Mouse (Mus musculus) liver, embryonic 13.5 days (tissue): ENCODE measurements at regions not wholly inside any gene's neighbourhood (a gene's known extent, or its start where the extent isn't known, plus 50 kb on each side); places are given as distances from the start of the nearest gene placed in this dataset.

Experiments used
- ATAC-seq: fragments of 200-750 bp; cut with Nextera tagmentation; 2 replicates; pipeline ENCODE4 v1.8.0; 2017; ENCODE audit warnings: low read depth, mild to moderate bottlenecking, moderate number of reproducible peaks, moderate library complexity
- DNase-seq: peaks from one replicate; pipeline ENCODE4 v3.0.0; 2022
- H3K27ac ChIP-seq: fragments of 300-500 bp; sonication (generic); 2 replicates; pipeline ENCODE4 v1.5.1; 2015; ENCODE audit warnings: moderate library complexity, mild to moderate bottlenecking, inconsistent platforms
- H3K27me3 ChIP-seq: fragments of 300-500 bp; sonication (generic); 2 replicates; pipeline ENCODE4 v1.6.1; 2015; ENCODE audit warnings: mild to moderate bottlenecking, inconsistent platforms
- H3K36me3 ChIP-seq: fragments of 300-500 bp; sonication (generic); 2 replicates; pipeline ENCODE4 v1.6.1; 2015; ENCODE audit warnings: mild to moderate bottlenecking, inconsistent platforms
- H3K4me1 ChIP-seq: fragments of 300-500 bp; sonication (generic); replicated peaks from 2 replicates; pipeline ENCODE4 v1.6.1; 2015; ENCODE audit warnings: inconsistent platforms
- H3K4me2 ChIP-seq: fragments of 300-500 bp; sonication (generic); 2 replicates; pipeline ENCODE4 v1.6.1; 2015; ENCODE audit warnings: inconsistent platforms, mild to moderate bottlenecking, moderate library complexity
- H3K4me3 ChIP-seq: fragments of 300-500 bp; sonication (generic); replicated peaks from 2 replicates; pipeline ENCODE4 v1.5.1; 2015; ENCODE audit warnings: mild to moderate bottlenecking, inconsistent platforms
- H3K9ac ChIP-seq: fragments of 300-500 bp; sonication (generic); 2 replicates; pipeline ENCODE4 v1.6.1; 2015; ENCODE audit warnings: mild to moderate bottlenecking, inconsistent platforms
- H3K9me3 ChIP-seq: fragments of 300-500 bp; sonication (generic); replicated peaks from 2 replicates; pipeline ENCODE4 v1.6.1; 2016; ENCODE audit warnings: inconsistent platforms
- WGBS: fragments of 180-500 bp; shearing (Covaris S2); methylation state at CpG from one replicate; pipeline ENCODE4 v1.1.7; 2015; ENCODE audit not compliant: insufficient replicate concordance; 5-methylcytosine and 5-hydroxymethylcytosine counted together

- ATAC-seq (no peak), DNase-seq (no peak)
- Histone ChIP-seq H3K4me1 (no peaks in the 10 kb centered on the region), H3K36me3 (no peaks in the 10 kb centered on the region), H3K27ac (no peak overlapping the region), H3K9me3 (no peaks in the 10 kb centered on the region), H3K9ac (no peak overlapping the region), H3K27me3 (no peaks in the 10 kb centered on the region), H3K4me3 (no peak overlapping the region), H3K4me2 (no peak overlapping the region)
- 57% methylated on average over 6 of the region's 6 CpGs for WGBS
Measured at GRCm38 (mm10) chr2:50586321-50587050, 289.9 kb upstream of the Mmadhc start.

DNA sequence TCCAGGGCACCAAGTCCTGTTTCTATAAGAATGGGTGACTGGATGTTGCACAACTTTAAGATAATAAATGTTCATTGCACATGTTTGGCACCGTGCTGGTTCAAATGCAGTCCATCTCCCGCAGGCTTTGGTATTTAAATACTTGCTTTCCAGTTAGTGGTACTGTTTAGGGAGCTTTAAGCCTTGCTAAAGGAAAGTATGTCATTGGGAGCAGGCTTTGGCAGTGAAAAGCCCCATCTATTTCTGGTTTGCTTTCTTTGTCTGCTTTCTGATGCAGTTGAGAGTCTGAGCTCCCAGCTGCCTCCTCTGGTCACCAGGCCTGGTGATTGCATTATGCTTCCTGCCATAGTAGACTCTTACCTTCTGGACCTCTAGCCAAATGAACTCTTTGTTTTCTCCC lies 283.0 kb upstream of the Mmadhc start:
- H3K36me3 ChIP-seq, result no peaks in the 10 kb centered on the region
- WGBS, result 61% methylated on average over 2 of the region's 2 CpGs
- no peak for DNase-seq

DNA sequence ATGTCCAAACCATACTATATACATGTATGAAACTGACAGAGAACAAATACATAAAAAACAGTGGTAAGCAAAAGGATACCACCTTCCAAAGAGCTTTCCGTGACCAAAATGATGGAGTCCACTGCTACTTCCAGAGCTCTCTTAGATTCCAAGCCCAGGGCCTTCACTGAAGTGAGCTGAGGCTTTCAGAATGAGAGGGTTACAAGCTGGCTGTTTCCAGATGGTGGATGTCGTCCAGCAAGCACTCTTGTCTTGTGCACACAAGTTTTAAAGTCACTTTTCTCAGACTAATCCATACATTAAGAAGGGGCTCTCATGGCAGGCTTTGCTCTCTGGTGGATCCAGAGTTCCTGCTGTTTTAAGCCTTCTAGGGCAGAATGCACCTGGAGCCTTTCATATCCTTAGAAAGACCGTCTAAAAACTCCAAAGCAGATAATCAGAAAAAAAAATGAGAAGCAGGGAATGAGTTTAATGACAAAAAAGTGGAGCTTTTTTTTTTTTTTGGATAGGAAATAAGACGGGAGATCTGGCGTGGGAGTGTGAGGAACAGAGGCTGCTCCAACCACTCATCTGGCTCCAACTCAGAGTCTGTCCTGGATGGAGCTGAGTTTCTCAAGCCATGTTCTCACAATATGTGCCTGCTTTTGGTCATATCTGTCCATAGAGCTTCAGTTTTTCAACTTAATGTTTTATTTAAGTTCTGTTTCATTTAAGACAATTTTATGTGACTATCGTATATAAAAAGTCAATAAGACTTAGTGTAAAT lies 281.9 kb upstream of the Mmadhc start:
- no peak for DNase-seq
- Histone ChIP-seq H3K4me2 (no peak overlapping the region), H3K27ac (no peak overlapping the region), H3K36me3 (no peaks in the 10 kb centered on the region), H3K9ac (no peak overlapping the region), H3K4me1 (no peaks in the 10 kb centered on the region), H3K4me3 (no peak overlapping the region), H3K27me3 (no peaks in the 10 kb centered on the region), H3K9me3 (no peaks in the 10 kb centered on the region)
- ATAC-seq, result no peak
- WGBS, result 48% methylated on average over 6 of the region's 6 CpGs

More for the DNA sequence above, 283.0 kb upstream of the Mmadhc start:
- ATAC-seq, result no peak
- no peaks in the 10 kb centered on the region for H3K4me1 ChIP-seq
- no peaks in the 10 kb centered on the region for H3K27me3 ChIP-seq
- H3K27ac ChIP-seq, result no peak overlapping the region
- no peak overlapping the region for H3K4me2 ChIP-seq
- no peak overlapping the region for H3K4me3 ChIP-seq
- H3K9ac ChIP-seq, result no peak overlapping the region
- H3K9me3 ChIP-seq, result no peaks in the 10 kb centered on the region

- ATAC-seq (no peak), DNase-seq (no peak)
- Histone ChIP-seq H3K4me3 (no peak overlapping the region), H3K36me3 (no peaks in the 10 kb centered on the region), H3K27me3 (no peaks in the 10 kb centered on the region), H3K4me1 (no peaks in the 10 kb centered on the region), H3K4me2 (no peak overlapping the region), H3K9ac (no peak overlapping the region), H3K9me3 (no peaks in the 10 kb centered on the region), H3K27ac (no peak overlapping the region)
- WGBS, result 75% methylated on average over 9 of the region's 9 CpGs
Measured at GRCm38 (mm10) chr2:50577736-50578135, 281.1 kb upstream of the Mmadhc start.

- Histone ChIP-seq H3K27me3 (no peaks in the 10 kb centered on the region), H3K4me1 (no peaks in the 10 kb centered on the region), H3K36me3 (no peaks in the 10 kb centered on the region), H3K27ac (no peak overlapping the region), H3K9me3 (no peaks in the 10 kb centered on the region), H3K4me2 (no peak overlapping the region), H3K4me3 (no peak overlapping the region), H3K9ac (no peak overlapping the region)
- ATAC-seq (no peak), DNase-seq (no peak)
- 42% methylated on average over 3 of the region's 3 CpGs for WGBS
Measured at GRCm38 (mm10) chr2:50573455-50573854, 276.9 kb upstream of the Mmadhc start.

DNA sequence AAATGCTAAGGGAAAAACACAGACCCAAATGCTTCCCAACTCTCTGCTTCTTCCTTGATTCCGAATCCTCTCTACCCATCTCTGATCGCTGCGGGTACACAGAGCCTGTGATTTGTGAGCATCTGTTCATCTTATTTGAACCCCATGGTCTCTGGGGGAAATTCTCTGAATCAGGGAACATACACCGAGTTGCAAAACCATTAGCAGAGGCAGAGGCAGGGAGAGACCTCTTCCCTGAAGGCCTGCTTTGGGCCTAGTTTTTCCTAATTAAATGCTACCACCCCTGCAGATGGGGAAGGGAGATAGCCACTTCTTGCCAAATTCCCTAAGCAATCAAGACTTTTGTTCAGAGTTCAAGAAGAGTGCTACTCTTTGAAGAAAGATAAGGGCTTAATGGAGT lies 274.4 kb upstream of the Mmadhc start:
- H3K9ac ChIP-seq, result no peak overlapping the region
- H3K27me3 ChIP-seq, result no peaks in the 10 kb centered on the region
- H3K9me3 ChIP-seq, result no peaks in the 10 kb centered on the region
- WGBS, result 68% methylated on average over 4 of the region's 4 CpGs
- no peaks in the 10 kb centered on the region for H3K4me1 ChIP-seq
- no peak for DNase-seq
- no peak overlapping the region for H3K4me3 ChIP-seq
- H3K27ac ChIP-seq, result no peak overlapping the region
- ATAC-seq, result no peak
- no peak overlapping the region for H3K4me2 ChIP-seq
- no peaks in the 10 kb centered on the region for H3K36me3 ChIP-seq

GRCm38 (mm10) chr2:50569502-50570285 lies 273.1 kb upstream of the Mmadhc start:
- ATAC-seq (no peak), DNase-seq (no peak)
- Histone ChIP-seq H3K4me1 (no peaks in the 10 kb centered on the region), H3K36me3 (no peaks in the 10 kb centered on the region), H3K4me2 (no peak overlapping the region), H3K27me3 (no peaks in the 10 kb centered on the region), H3K9ac (no peak overlapping the region), H3K9me3 (no peaks in the 10 kb centered on the region), H3K27ac (no peak overlapping the region), H3K4me3 (no peak overlapping the region)
- WGBS, result 61% methylated on average over 7 of the region's 7 CpGs

- Histone ChIP-seq H3K9me3 (no peaks in the 10 kb centered on the region), H3K27ac (no peak overlapping the region), H3K36me3 (no peaks in the 10 kb centered on the region), H3K4me2 (no peak overlapping the region), H3K9ac (no peak overlapping the region), H3K4me1 (no peaks in the 10 kb centered on the region), H3K4me3 (no peak overlapping the region), H3K27me3 (no peaks in the 10 kb centered on the region)
- 58% methylated on average over 8 of the region's 8 CpGs for WGBS
- ATAC-seq, result no peak
- DNase-seq, result no peak
Measured at GRCm38 (mm10) chr2:50568777-50569501, 272.3 kb upstream of the Mmadhc start.

GRCm38 (mm10) chr2:50567542-50567941 lies 270.9 kb upstream of the Mmadhc start:
- DNase-seq, result no peak
- 58% methylated on average over 1 of the region's 1 CpGs for WGBS
- Histone ChIP-seq H3K9me3 (no peaks in the 10 kb centered on the region), H3K27me3 (no peaks in the 10 kb centered on the region), H3K4me2 (no peak overlapping the region), H3K9ac (no peak overlapping the region), H3K27ac (no peak overlapping the region), H3K4me1 (no peaks in the 10 kb centered on the region), H3K4me3 (no peak overlapping the region), H3K36me3 (no peaks in the 10 kb centered on the region)
- ATAC-seq, result no peak

DNA sequence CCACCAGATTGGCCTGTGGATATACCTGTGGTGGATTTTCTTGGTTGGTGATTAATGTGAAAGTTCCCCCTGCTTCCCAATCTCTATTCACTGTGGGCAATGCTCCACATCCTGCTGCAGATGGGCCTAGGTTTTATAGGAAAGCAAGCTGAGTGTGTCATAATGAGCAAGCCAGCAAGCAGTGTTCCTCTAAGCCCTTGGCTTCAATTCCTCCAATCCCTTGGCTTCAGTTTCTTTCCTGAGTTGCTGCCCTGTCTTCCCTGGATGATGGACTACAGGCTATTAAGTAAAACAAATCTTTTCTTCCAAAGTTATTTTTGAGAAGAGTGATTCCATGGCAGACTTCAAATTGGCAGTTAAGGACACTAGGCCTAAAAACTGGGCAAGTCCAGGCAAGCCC lies 257.4 kb upstream of the Mmadhc start:
- ATAC-seq (no peak), DNase-seq (no peak)
- Histone ChIP-seq H3K4me2 (no peak overlapping the region), H3K27me3 (no peaks in the 10 kb centered on the region), H3K4me3 (no peak overlapping the region), H3K27ac (no peak overlapping the region), H3K9ac (no peak overlapping the region), H3K9me3 (no peaks in the 10 kb centered on the region), H3K4me1 (no peaks in the 10 kb centered on the region), H3K36me3 (no peaks in the 10 kb centered on the region)

GRCm38 (mm10) chr2:50552437-50552836 lies 255.8 kb upstream of the Mmadhc start:
- no peak for DNase-seq
- Histone ChIP-seq H3K9me3 (no peaks in the 10 kb centered on the region), H3K4me3 (no peak overlapping the region), H3K36me3 (no peaks in the 10 kb centered on the region), H3K9ac (no peak overlapping the region), H3K27ac (no peak overlapping the region), H3K4me2 (no peak overlapping the region), H3K27me3 (no peaks in the 10 kb centered on the region), H3K4me1 (no peaks in the 10 kb centered on the region)
- ATAC-seq, result no peak
- 55% methylated on average over 2 of the region's 2 CpGs for WGBS
